Mouse (Mus musculus): ENCODE data around the gene Syn3. TPM values are rescaled to one million over a fixed set of nuclear protein-coding genes. Genes with fewer than 3 reads are reported as not detected.
A peak's percentile ranks its signal among the peaks of the same experiment; 100 is the strongest.

Gene Syn3
- total RNA-seq, 2 experiments from 2014 or later = 0.23 to 0.43 TPM

GRCm38 (mm10) chr10:86203175-86203574, 295.5 kb downstream of the Syn3 start:
- DNase-seq = no peak

- DNase-seq = no peak
Measured at GRCm38 (mm10) chr10:86201826-86202225, 296.9 kb downstream of the Syn3 start.

- no peak for DNase-seq
Measured at GRCm38 (mm10) chr10:86201006-86201405, 297.7 kb downstream of the Syn3 start.

- DNase-seq = no peak
Measured at GRCm38 (mm10) chr10:86196414-86197025, 302.2 kb downstream of the Syn3 start.

- DNase-seq = no peak
Measured at GRCm38 (mm10) chr10:86194722-86195121, 304.0 kb downstream of the Syn3 start.

GRCm38 (mm10) chr10:86193863-86194434, 304.7 kb downstream of the Syn3 start:
- no peak for DNase-seq

GRCm38 (mm10) chr10:86188614-86189013, 310.1 kb downstream of the Syn3 start:
- DNase-seq = no peak

- DNase-seq = no peak
Measured at GRCm38 (mm10) chr10:86187881-86188280, 310.8 kb downstream of the Syn3 start.

- no peak for DNase-seq
Measured at GRCm38 (mm10) chr10:86183148-86183885, 315.4 kb downstream of the Syn3 start.

GRCm38 (mm10) chr10:86182183-86182805, 316.4 kb downstream of the Syn3 start:
- peak; percentile 29 for DNase-seq

- no peak for DNase-seq
Measured at GRCm38 (mm10) chr10:86176411-86176810, 322.3 kb downstream of the Syn3 start.

GRCm38 (mm10) chr10:86174017-86174416, 324.7 kb downstream of the Syn3 start:
- no peak for DNase-seq

- DNase-seq = no peak
Measured at GRCm38 (mm10) chr10:86173284-86173683, 325.4 kb downstream of the Syn3 start.

- DNase-seq = no peak
Measured at GRCm38 (mm10) chr10:86171246-86171645, 327.4 kb downstream of the Syn3 start.

- no peak for DNase-seq
Measured at GRCm38 (mm10) chr10:86168084-86168483, 330.6 kb downstream of the Syn3 start.

GRCm38 (mm10) chr10:86166854-86167268, 331.8 kb downstream of the Syn3 start:
- DNase-seq = peak; percentile 79

- DNase-seq = no peak
Measured at GRCm38 (mm10) chr10:86164098-86164497, 334.6 kb downstream of the Syn3 start.

GRCm38 (mm10) chr10:86161783-86162271, 336.9 kb downstream of the Syn3 start:
- no peak for DNase-seq

- DNase-seq = peak; percentile 38
Measured at GRCm38 (mm10) chr10:86158198-86158899, 340.3 kb downstream of the Syn3 start.

GRCm38 (mm10) chr10:86155344-86155743, 343.4 kb downstream of the Syn3 start:
- no peak for DNase-seq

- no peak for DNase-seq
Measured at GRCm38 (mm10) chr10:86153221-86153620, 345.5 kb downstream of the Syn3 start.

- DNase-seq = no peak
Measured at GRCm38 (mm10) chr10:86151357-86151756, 347.3 kb downstream of the Syn3 start.
